Mouse (Mus musculus): ENCODE measurements around the gene Helq. TPM values are rescaled to one million over a fixed set of nuclear protein-coding genes. Genes with fewer than 3 reads are reported as not detected.

Gene Helq
- polyA plus RNA-seq, 1 experiment from 2014 or later, result 10.5 TPM

DNA sequence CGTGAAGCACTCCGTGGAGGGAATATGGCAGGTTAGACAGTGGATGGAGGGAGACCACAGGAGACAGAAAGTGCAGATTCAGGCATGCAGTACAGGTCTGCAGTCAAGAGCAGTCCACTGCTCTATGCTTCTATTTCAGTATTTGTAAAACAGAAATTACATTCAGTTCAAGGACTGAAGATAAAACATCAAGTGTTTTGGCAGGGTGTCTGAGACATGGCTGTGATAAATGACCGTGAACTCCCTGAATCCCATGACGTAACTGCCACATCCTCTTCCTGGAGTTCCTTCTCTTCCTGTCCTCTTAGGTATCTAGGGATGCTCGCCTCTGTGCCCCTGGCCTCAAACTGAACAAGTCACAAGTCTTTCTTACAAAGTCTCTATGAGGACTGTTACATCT, 21.5 kb downstream of the Helq start:
- H3K27me3 ChIP-seq (replicated peaks), result no peaks in the 10 kb centered on the region
- peaks cover 80% of the 10 kb centered on the region for H3K36me3 ChIP-seq
- H3K27ac ChIP-seq (replicated peaks), result 0 out of 2 replicates have a peak overlapping the region, but pooled peaks have one; percentile 6
- no peak for ATAC-seq (ENCODE audit: extremely low read depth, insufficient number of reproducible peaks, low FRiP score, low TSS enrichment)
- H3K4me1 ChIP-seq, result peaks cover 12% of the 10 kb centered on the region
- no peak overlapping the region for H3K4me3 ChIP-seq
- H3K4me2 ChIP-seq, result no peak overlapping the region
- no peaks in the 10 kb centered on the region for H3K9me3 ChIP-seq
- H3K9ac ChIP-seq, result no peak overlapping the region
- 55% methylated on average over 5 of the region's 5 CpGs for WGBS

DNA sequence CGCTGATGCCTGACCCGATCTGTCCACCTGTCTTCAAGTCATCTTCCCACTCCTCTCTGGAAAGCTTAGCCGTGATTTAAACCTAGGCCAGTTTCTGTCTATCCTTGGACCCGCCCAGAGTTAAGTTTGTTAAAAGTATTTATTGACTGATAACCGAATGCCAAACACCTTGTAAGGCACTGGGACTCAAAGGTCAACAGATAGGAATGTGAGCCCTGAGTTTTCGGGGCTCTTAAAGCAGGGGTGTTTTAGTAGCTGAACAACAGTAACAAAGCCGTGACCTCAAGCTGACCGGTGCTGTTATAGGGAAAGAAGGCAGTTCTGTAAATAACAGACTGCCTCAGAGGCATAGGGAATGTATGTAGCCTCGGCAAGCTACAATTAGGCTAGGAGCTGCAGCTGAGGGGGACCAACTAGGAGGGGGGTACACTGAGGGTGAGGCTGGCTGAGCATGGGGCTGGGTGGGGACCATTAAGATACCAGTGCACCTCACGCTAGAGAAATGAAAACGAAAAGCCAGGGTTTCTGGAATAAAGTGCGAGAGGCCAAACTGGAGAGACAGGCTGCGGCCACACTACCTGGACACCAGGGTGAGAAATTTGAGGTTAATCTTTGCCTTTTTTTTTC, 22.5 kb downstream of the Helq start:
- Histone ChIP-seq H3K4me2 (no peak overlapping the region), H3K9me3 (no peaks in the 10 kb centered on the region), H3K27ac (replicated peaks) (peak overlapping the region; percentile 8; the same call in 1 of the 2 replicates), H3K36me3 (peaks cover 80% of the 10 kb centered on the region), H3K4me3 (no peak overlapping the region), H3K4me1 (peaks cover 12% of the 10 kb centered on the region), H3K27me3 (replicated peaks) (no peaks in the 10 kb centered on the region), H3K9ac (no peak overlapping the region)
- 67% methylated on average over 13 of the region's 13 CpGs for WGBS
- ATAC-seq (ENCODE audit: extremely low read depth, insufficient number of reproducible peaks, low FRiP score, low TSS enrichment), result no peak

DNA sequence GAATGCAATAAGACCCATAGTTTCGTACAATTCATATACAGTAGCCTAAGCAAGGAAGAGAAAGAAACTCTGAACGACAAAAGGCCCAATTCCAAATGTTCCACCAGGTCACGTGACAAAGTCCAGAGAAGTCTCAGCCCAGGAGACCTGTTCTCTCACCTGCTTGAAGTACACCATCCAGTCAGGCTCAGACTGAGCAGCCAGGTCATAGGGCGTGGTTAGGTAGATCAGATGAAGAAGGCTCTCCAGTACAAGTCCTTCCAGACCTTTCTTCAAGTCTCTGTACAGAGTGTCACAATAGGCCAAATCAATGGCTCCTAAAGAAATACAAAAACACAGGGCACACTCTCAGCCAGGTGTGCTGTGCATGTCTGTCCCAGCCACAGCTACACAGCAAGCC, 26.8 kb downstream of the Helq start:
- peaks cover 85% of the 10 kb centered on the region for H3K36me3 ChIP-seq
- peaks cover 11% of the 10 kb centered on the region for H3K4me1 ChIP-seq
- WGBS, result 84% methylated on average over 4 of the region's 4 CpGs
- no peaks in the 10 kb centered on the region for H3K9me3 ChIP-seq
- ATAC-seq (ENCODE audit: extremely low read depth, insufficient number of reproducible peaks, low FRiP score, low TSS enrichment), result no peak
- H3K4me2 ChIP-seq, result no peak overlapping the region
- no peak overlapping the region for H3K4me3 ChIP-seq
- H3K9ac ChIP-seq, result no peak overlapping the region
- H3K27ac ChIP-seq (replicated peaks), result no peak overlapping the region
- no peaks in the 10 kb centered on the region for H3K27me3 ChIP-seq (replicated peaks)

DNA sequence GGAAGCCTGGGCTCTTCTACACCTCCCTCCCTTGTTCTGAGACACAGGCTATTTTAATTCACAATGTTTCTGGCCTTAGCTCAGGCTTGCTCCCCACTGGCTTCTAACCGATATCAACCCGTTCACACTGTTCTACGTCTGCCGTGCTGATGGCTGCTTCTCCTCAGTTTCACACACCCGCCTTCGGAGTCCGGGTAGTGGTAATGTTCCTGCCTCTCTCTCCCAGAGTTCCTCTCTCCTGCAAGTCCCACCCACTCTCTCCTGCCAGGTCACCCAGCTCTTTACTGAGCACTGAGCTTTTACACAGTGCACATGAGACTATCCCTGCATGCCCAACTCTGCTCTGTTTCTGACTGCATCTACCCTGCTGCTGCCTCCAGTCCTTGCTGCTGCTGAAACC, 32.4 kb downstream of the Helq start:
- H3K9ac ChIP-seq, result no peak overlapping the region

DNA sequence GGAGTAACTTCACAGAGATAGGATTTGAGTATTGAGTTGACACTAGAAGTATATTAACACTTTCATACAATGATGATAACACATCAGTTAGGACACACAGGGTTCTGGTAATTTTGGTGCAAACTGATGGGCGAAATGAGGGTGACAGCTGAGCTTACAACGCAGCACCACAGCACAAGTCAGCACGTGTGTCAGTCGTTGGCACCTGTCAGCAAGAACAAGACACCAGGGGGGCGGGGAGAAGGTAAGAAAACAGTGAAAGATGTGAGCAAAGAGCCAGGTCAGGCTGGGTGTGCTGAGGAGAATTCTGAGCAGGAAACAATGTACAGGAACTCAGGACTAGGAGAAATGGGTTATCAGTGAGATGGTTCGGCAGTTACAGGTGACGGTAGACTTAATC, 36.7 kb downstream of the Helq start:
- Histone ChIP-seq H3K9ac (no peak overlapping the region), H3K9me3 (no peaks in the 10 kb centered on the region), H3K4me3 (no peak overlapping the region), H3K4me1 (no peaks in the 10 kb centered on the region), H3K27ac (replicated peaks) (no peak overlapping the region), H3K4me2 (no peak overlapping the region), H3K36me3 (peaks cover 59% of the 10 kb centered on the region), H3K27me3 (replicated peaks) (no peaks in the 10 kb centered on the region)
- ATAC-seq (ENCODE audit: extremely low read depth, insufficient number of reproducible peaks, low FRiP score, low TSS enrichment), result no peak
- 75% methylated on average over 7 of the region's 7 CpGs for WGBS

More for the DNA sequence above, 32.4 kb downstream of the Helq start:
- no peaks in the 10 kb centered on the region for H3K27me3 ChIP-seq (replicated peaks)
- peaks cover 95% of the 10 kb centered on the region for H3K36me3 ChIP-seq
- no peak overlapping the region for H3K4me2 ChIP-seq
- H3K27ac ChIP-seq (replicated peaks), result no peak overlapping the region
- H3K9me3 ChIP-seq, result no peaks in the 10 kb centered on the region
- H3K4me1 ChIP-seq, result no peaks in the 10 kb centered on the region
- no peak for ATAC-seq (ENCODE audit: extremely low read depth, insufficient number of reproducible peaks, low FRiP score, low TSS enrichment)
- H3K4me3 ChIP-seq, result no peak overlapping the region
- WGBS, result 89% methylated on average over 7 of the region's 7 CpGs

DNA sequence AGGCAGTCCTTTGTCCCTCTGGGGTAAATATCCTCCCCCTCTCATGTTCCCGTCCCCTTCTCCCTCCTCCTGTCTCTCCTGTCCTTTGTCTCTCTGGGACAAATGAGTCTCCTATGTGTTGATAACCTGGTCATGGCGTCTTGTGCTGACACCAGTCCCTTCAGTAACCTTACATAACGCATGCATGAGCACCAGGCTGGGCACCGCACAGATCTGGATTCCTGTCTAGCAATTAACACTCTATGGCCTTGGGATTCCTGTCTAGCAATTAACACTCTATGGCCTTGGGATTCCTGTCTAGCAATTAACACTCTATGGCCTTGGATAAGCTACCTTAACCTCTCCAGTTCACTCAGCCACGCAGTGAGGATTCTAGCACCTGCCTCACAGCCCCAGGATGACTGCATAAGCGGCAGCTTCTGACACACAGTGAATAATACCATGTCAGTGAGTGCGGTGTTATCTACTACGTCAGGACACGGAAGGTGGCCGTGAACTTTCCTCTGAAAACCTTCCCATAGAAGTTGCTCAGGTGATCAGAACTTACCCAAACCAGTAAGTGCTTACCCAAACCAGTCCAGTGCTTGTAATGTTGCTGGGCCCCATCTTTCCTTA, 38.2 kb downstream of the Helq start:
- WGBS, result 80% methylated on average over 10 of the region's 10 CpGs
- no peak overlapping the region for H3K4me2 ChIP-seq

DNA sequence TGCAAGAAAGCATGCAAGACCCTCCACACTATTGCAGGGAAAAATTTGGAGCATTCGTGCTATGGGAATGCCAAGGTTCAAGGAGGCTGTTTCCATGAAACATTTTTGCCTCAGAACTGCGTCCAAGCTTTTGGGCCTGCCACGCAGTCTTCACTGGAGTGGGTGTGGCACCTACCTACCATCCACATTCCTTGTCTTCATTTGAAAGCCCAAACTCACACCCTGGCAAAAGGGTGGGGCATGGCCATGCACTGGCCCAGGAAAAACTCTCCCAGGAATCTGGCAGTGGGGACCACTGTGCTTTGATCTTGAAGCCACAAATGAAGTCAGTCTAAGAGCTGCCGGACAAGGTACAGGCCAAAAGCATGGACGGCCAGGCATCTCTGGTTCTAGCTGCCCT, 40.3 kb downstream of the Helq start:
- ATAC-seq (ENCODE audit: extremely low read depth, insufficient number of reproducible peaks, low FRiP score, low TSS enrichment), result no peak
- Histone ChIP-seq H3K27ac (replicated peaks) (no peak overlapping the region), H3K4me2 (no peak overlapping the region), H3K4me3 (no peak overlapping the region), H3K36me3 (peaks cover 23% of the 10 kb centered on the region), H3K9ac (no peak overlapping the region), H3K27me3 (replicated peaks) (no peaks in the 10 kb centered on the region), H3K4me1 (no peaks in the 10 kb centered on the region), H3K9me3 (peaks cover 4% of the 10 kb centered on the region; the same call in 1 of the 2 replicates)
- 85% methylated on average over 5 of the region's 5 CpGs for WGBS

More for the DNA sequence above, 38.2 kb downstream of the Helq start:
- Histone ChIP-seq H3K9me3 (peaks cover 4% of the 10 kb centered on the region; the same call in 1 of the 2 replicates), H3K36me3 (peaks cover 44% of the 10 kb centered on the region), H3K27ac (replicated peaks) (no peak overlapping the region), H3K27me3 (replicated peaks) (no peaks in the 10 kb centered on the region), H3K9ac (no peak overlapping the region), H3K4me1 (no peaks in the 10 kb centered on the region), H3K4me3 (no peak overlapping the region)
- no peak for ATAC-seq (ENCODE audit: extremely low read depth, insufficient number of reproducible peaks, low FRiP score, low TSS enrichment)

DNA sequence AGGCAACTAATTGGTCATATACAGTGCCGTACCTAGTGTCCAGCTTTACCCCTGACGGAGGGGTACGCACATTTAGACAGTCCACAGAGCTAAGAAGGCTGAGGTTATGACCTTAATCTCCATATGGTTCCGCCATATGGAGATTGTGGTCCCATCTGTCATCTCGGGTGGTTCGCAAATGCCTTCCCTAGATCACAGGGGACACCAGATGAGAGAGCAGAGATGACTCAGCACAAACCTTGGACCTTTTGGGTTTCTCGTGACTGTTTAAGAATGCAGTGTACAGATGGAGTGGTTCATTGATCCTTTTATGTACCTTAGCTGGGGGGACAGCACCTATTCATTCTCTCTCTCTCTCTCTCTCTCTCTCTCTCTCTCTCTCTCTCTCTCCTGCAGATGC, 45.0 kb downstream of the Helq start:
- Histone ChIP-seq H3K27ac (replicated peaks) (no peak overlapping the region), H3K27me3 (replicated peaks) (no peaks in the 10 kb centered on the region)

DNA sequence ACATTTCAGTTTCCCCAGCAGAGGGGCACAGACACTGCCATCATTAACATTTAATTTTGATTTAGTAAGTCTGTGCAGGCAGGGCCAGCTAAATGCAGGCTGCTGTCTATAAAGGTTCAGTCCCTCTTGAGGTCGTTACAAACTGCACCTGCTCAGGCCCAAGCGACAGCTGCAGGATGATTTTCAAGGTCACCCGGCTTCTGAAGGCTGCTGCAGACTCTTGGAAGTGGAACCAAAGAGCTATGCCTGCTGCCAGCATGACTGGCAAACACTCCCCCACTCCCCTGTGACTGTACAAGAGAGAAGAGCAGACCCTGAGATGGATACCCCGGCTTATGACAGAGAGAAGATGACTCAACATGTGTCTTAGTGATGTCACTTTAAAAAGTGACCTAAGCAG, 46.7 kb downstream of the Helq start:
- WGBS, result 45% methylated on average over 4 of the region's 4 CpGs
- H3K4me1 ChIP-seq, result no peaks in the 10 kb centered on the region
- H3K27me3 ChIP-seq (replicated peaks), result no peaks in the 10 kb centered on the region
- no peak overlapping the region for H3K27ac ChIP-seq (replicated peaks)
- no peak for ATAC-seq (ENCODE audit: extremely low read depth, insufficient number of reproducible peaks, low FRiP score, low TSS enrichment)
- H3K4me3 ChIP-seq, result no peak overlapping the region
- no peak overlapping the region for H3K9ac ChIP-seq
- H3K4me2 ChIP-seq, result no peak overlapping the region
- no peaks in the 10 kb centered on the region for H3K36me3 ChIP-seq
- H3K9me3 ChIP-seq, result peaks cover 4% of the 10 kb centered on the region; the same call in 1 of the 2 replicates

More for the DNA sequence above, 45.0 kb downstream of the Helq start:
- H3K9me3 ChIP-seq, result peaks cover 4% of the 10 kb centered on the region; the same call in 1 of the 2 replicates
- no peaks in the 10 kb centered on the region for H3K36me3 ChIP-seq
- 72% methylated on average over 7 of the region's 7 CpGs for WGBS
- no peak for ATAC-seq (ENCODE audit: extremely low read depth, insufficient number of reproducible peaks, low FRiP score, low TSS enrichment)
- H3K9ac ChIP-seq, result no peak overlapping the region
- no peaks in the 10 kb centered on the region for H3K4me1 ChIP-seq
- no peak overlapping the region for H3K4me2 ChIP-seq
- no peak overlapping the region for H3K4me3 ChIP-seq

DNA sequence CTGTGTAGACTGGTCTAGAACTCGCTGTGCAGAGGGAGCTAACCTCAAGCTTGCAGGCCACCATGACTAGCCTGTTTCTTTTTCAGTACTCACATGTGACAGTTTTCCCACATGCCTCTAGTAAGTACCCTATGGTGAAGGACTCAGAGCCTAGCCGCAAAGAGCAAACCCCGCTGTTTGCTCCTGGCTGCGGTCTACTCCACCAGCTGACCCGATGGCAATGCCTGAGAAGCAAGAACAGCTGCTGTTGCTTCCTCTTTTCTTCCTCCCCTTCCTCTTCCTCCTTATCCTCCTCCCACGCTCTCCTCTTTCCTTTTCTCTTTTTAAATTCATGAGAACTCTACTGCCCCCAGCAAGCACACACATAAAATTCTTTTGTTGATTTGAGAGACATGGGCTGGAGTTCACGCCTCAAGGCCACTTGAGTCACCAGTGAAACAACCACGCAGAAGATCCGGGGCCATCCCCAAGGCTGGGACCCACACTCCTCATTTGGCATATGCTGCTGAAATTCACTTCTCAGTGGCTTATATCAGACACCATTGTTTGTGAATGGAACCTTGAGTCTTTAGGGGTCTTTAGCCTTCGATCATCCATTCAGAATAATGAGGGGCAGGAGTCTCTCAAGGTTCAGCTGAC, 47.7 kb downstream of the Helq start:
- Histone ChIP-seq H3K36me3 (no peaks in the 10 kb centered on the region), H3K4me3 (no peak overlapping the region), H3K9ac (no peak overlapping the region), H3K27me3 (replicated peaks) (no peaks in the 10 kb centered on the region), H3K4me1 (no peaks in the 10 kb centered on the region), H3K9me3 (peaks cover 3% of the 10 kb centered on the region; the same call in 1 of the 2 replicates), H3K4me2 (no peak overlapping the region), H3K27ac (replicated peaks) (no peak overlapping the region)
- WGBS, result 82% methylated on average over 10 of the region's 10 CpGs
- no peak for ATAC-seq (ENCODE audit: extremely low read depth, insufficient number of reproducible peaks, low FRiP score, low TSS enrichment)

DNA sequence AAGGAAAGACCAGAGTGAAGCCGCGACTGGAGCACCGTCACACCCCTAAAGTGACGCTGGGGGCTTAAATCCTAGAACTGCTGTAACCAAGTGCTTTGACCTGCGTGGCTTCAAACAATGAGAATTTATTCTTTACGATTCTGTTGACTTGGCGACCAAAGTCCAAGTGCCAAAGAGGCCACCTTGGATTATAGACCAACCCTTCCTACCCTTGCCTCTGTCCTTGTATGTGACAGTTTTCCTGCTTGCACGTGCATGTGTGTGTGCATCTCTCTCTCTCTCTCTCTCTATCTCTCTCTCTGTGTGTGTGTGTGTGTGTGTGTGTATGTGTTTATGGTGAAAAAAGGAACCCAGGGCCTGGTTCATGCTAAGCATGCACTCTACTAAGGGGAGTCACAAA, 59.6 kb downstream of the Helq start:
- H3K27ac ChIP-seq (replicated peaks), result no peak overlapping the region
- no peak overlapping the region for H3K9ac ChIP-seq
- 0 out of 2 replicates have a peak, but pooled peaks cover 3% of the 10 kb centered on the region for H3K27me3 ChIP-seq (replicated peaks)
- no peak overlapping the region for H3K4me2 ChIP-seq
- no peaks in the 10 kb centered on the region for H3K36me3 ChIP-seq
- peaks cover 12% of the 10 kb centered on the region for H3K9me3 ChIP-seq
- no peak for ATAC-seq (ENCODE audit: extremely low read depth, insufficient number of reproducible peaks, low FRiP score, low TSS enrichment)
- no peak overlapping the region for H3K4me3 ChIP-seq
- 81% methylated on average over 8 of the region's 8 CpGs for WGBS
- H3K4me1 ChIP-seq, result no peaks in the 10 kb centered on the region
